Mouse (Mus musculus): ENCODE measurements around the gene Tars. TPM values are rescaled to one million over a fixed set of nuclear protein-coding genes. Genes with fewer than 3 reads are reported as not detected.

Tars gene
- 43.6 to 54.2 TPM (median 49.2 TPM) in 4 replicates for total RNA-seq (2023)

GRCm38 (mm10) chr15:11399356-11400067, at the start of gene Tars:
Gene Tars (minus strand): TSS chr15:11399665.

Data from B cell, adult 62 days (primary cell).